Mouse (Mus musculus): Measurements from ENCODE around the gene Ddx39b.

Gene Ddx39b

GRCm38 (mm10) chr17:35245731-35246623 is 4.4 kb downstream of the Ddx39b start:
- DNase-seq: no peak

- peak; percentile 41 to 72 for DNase-seq
These were observed 5.6 kb downstream of the Ddx39b start for GRCm38 (mm10) chr17:35247144-35247543.

- no peak for DNase-seq
These were observed 7.4 kb downstream of the Ddx39b start for GRCm38 (mm10) chr17:35248986-35249385.

- DNase-seq: no peak
These were observed 8.1 kb downstream of the Ddx39b start for GRCm38 (mm10) chr17:35249451-35250197.

- no peak for DNase-seq
These were observed 9.0 kb downstream of the Ddx39b start for GRCm38 (mm10) chr17:35250348-35251120.

- DNase-seq: no peak
These were observed 9.7 kb downstream of the Ddx39b start for GRCm38 (mm10) chr17:35251162-35251719.

- DNase-seq: no peak
These were observed 10.4 kb downstream of the Ddx39b start for GRCm38 (mm10) chr17:35251981-35252380.

- no peak for DNase-seq
These were observed 11.2 kb downstream of the Ddx39b start for GRCm38 (mm10) chr17:35252619-35253292.

GRCm38 (mm10) chr17:35253293-35254093 is 11.9 kb downstream of the Ddx39b start:
- DNase-seq: no peak

GRCm38 (mm10) chr17:35254241-35255098 is 12.9 kb downstream of the Ddx39b start:
- peak; percentile 71 to 87 for DNase-seq

- no peak for DNase-seq
These were observed 13.8 kb downstream of the Ddx39b start for GRCm38 (mm10) chr17:35255301-35255700.

GRCm38 (mm10) chr17:35255704-35256103 is 14.2 kb downstream of the Ddx39b start:
- no peak for DNase-seq

- no peak for DNase-seq
These were observed 15.8 kb downstream of the Ddx39b start for GRCm38 (mm10) chr17:35257378-35257777.

- DNase-seq: peak; percentile 97 to 99
These were observed 16.4 kb downstream of the Ddx39b start for GRCm38 (mm10) chr17:35257824-35258491.

- peak; percentile 68 to 74 for DNase-seq
These were observed 17.2 kb downstream of the Ddx39b start for GRCm38 (mm10) chr17:35258492-35259478.

- DNase-seq: no peak
These were observed 18.1 kb downstream of the Ddx39b start for GRCm38 (mm10) chr17:35259621-35260020.

GRCm38 (mm10) chr17:35261651-35262050 is 20.1 kb downstream of the Ddx39b start:
- DNase-seq: no peak
